Mouse (Mus musculus) intestine, postnatal 0 days (tissue): ENCODE measurements at regions not wholly inside any gene's neighbourhood (a gene's known extent, or its start where the extent isn't known, plus 50 kb on each side); places are given as distances from the start of the nearest gene placed in this dataset.

Experiments used
- ATAC-seq: fragments of 200-750 bp; cut with Nextera tagmentation; 2 replicates; pipeline ENCODE4 v1.8.0; 2017; ENCODE audit warnings: mild to moderate bottlenecking, moderate TSS enrichment, moderate library complexity
- H3K27ac ChIP-seq: fragments of 300-500 bp; sonication (generic); 2 replicates; pipeline ENCODE4 v1.5.1; 2014; ENCODE audit warnings: mild to moderate bottlenecking, low read depth, low read length, moderate library complexity
- H3K27me3 ChIP-seq: fragments of 300-500 bp; sonication (generic); replicated peaks from 2 replicates; pipeline ENCODE4 v1.6.1; 2014; ENCODE audit warnings: low read length, mixed read lengths; ENCODE audit not compliant: control insufficient read depth, insufficient read depth
- H3K36me3 ChIP-seq: fragments of 300-500 bp; sonication (generic); 2 replicates; pipeline ENCODE4 v1.6.1; 2014; ENCODE audit warnings: mild to moderate bottlenecking, moderate library complexity; ENCODE audit not compliant: control insufficient read depth, insufficient read depth
- H3K4me1 ChIP-seq: fragments of 300-500 bp; sonication (generic); replicated peaks from 2 replicates; pipeline ENCODE4 v1.6.1; 2014; ENCODE audit warnings: antibody characterized with exemption, low read length, mixed read lengths; ENCODE audit not compliant: control insufficient read depth, insufficient read depth
- H3K4me2 ChIP-seq: fragments of 300-500 bp; sonication (generic); replicated peaks from 2 replicates; pipeline ENCODE4 v1.6.1; 2014; ENCODE audit warnings: low read depth, mild to moderate bottlenecking, moderate library complexity
- H3K4me3 ChIP-seq: fragments of 300-500 bp; sonication (generic); 2 replicates; pipeline ENCODE4 v1.5.1; 2014; ENCODE audit warnings: low read depth, low read length
- H3K9ac ChIP-seq: fragments of 300-500 bp; sonication (generic); 2 replicates; pipeline ENCODE4 v1.6.1; 2014; ENCODE audit warnings: mild to moderate bottlenecking, low read depth, low read length
- H3K9me3 ChIP-seq: fragments of 300-500 bp; sonication (generic); 2 replicates; pipeline ENCODE4 v1.6.1; 2016; ENCODE audit warnings: mixed run types; ENCODE audit not compliant: control insufficient read depth
- CTCF ChIP-seq: sonication (generic); IDR thresholded peaks from 2 replicates; pipeline ENCODE4 v1.5.1; 2016; ENCODE audit warnings: low read depth, mild to moderate bottlenecking, control low read depth, antibody characterized with exemption, moderate library complexity
- WGBS: fragments of 180-500 bp; shearing (Covaris S2); extraction: QIAGEN DNeasy Blood & Tissue Kit; methylation state at CpG from one replicate; pipeline ENCODE4 v1.1.7; 2014; 5-methylcytosine and 5-hydroxymethylcytosine counted together

GRCm38 (mm10) chr17:64895466-64895865, 59.6 kb upstream of the 4930583I09Rik start:
- Histone ChIP-seq H3K27me3 (no peaks in the 10 kb centered on the region), H3K36me3 (no peaks in the 10 kb centered on the region), H3K4me2 (no peak overlapping the region), H3K9ac (no peak overlapping the region), H3K27ac (no peak overlapping the region), H3K4me1 (no peaks in the 10 kb centered on the region), H3K9me3 (no peaks in the 10 kb centered on the region), H3K4me3 (no peak overlapping the region)
- WGBS: 83% methylated on average over 10 of the region's 10 CpGs
- no peak for ATAC-seq
- TF ChIP-seq CTCF: no peak

DNA sequence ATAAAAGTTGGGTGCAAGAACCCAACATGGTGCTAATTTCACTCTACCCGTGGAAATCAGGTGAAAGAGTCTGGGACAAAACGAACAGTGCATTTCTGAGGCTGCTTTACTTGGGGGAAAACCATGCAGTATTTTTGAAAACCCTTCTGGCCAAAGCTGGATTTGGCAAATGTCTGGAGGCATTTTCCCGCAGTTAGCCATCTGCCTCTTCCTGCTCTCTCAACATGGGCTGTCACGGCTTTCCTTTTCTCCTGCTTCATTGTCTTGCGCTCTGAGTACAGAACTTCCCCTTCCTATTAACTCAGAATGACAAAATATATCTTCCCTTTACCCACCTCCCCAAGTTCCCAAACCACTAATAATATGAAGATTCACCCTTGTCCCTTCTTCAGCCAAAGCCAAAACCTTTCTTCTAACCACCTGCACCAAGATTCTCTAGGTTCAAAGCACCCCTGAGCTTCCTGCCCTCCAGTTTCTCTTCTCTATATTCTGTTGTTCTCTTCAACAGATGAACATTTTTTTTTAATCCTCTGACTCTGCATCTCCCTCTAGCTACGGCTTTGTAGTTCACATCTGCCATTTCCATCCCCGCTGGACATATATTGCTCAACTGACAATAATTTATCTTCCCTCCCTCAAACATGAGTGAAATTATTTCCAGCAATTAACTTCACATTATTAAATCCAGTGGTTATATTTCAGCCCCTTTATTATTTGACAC, 57.5 kb upstream of the 4930583I09Rik start:
- 81% methylated on average over 7 of the region's 7 CpGs for WGBS
- ATAC-seq: no peak
- TF ChIP-seq CTCF: peak; percentile 7; the same call in 1 of the 2 replicates
- Histone ChIP-seq H3K27me3 (no peaks in the 10 kb centered on the region), H3K27ac (no peak overlapping the region), H3K4me1 (no peaks in the 10 kb centered on the region), H3K4me2 (no peak overlapping the region), H3K9me3 (no peaks in the 10 kb centered on the region), H3K36me3 (no peaks in the 10 kb centered on the region), H3K4me3 (no peak overlapping the region), H3K9ac (no peak overlapping the region)
